Mouse (Mus musculus): ENCODE data around the gene Zfp580. TPM values are rescaled to one million over a fixed set of nuclear protein-coding genes. Genes with fewer than 3 reads are reported as not detected.

Gene Zfp580
- polyA plus RNA-seq, 1 experiment from 2014 or later: 22.4 TPM

GRCm38 (mm10) chr7:5080010-5080751 is 28.8 kb downstream of the Zfp580 start, which contains the start of gene Epn1:
Epn1 (plus strand) TSS chr7:5080235.
- in situ Hi-C loops (cut with MboI; ENCODE audit: low pct_unique_long_range_greater_than_20kb): loop anchor here (25.0 kb wide), 1 partner anchor 918 kb away; the partner anchor contains the start of genes Cdc42ep5 and Leng9
- ChIA-PET CTCF (no interaction called here), POLR2A (no interaction called here)
- no peak for TF ChIP-seq CTCF (IDR thresholded peaks at IDR 0.05)
- DNase-seq (ENCODE audit: low read depth, low spot score): no peak
- no peaks in the 10 kb centered on the region for H3K27me3 ChIP-seq
- peak; percentile 97 for ATAC-seq

- CTCF ChIA-PET: no interaction called here
- in situ Hi-C loops (cut with MboI; ENCODE audit: low pct_unique_long_range_greater_than_20kb): loop anchor here (25.0 kb wide), 1 partner anchor 919 kb away; the partner anchor contains the start of genes Cdc42ep5 and Leng9
- DNase-seq (ENCODE audit: low read depth, low spot score) (no peak), ATAC-seq (no peak)
- TF ChIP-seq CTCF (IDR thresholded peaks at IDR 0.05): no peak
- POLR2A ChIA-PET: interaction anchor here (0.7 kb wide), 1 partner anchor 10 kb away, joined by 3 read pairs; no protein-coding TSS in a partner anchor
- H3K27me3 ChIP-seq: no peaks in the 10 kb centered on the region
Measured at GRCm38 (mm10) chr7:5080815-5081214, 29.5 kb downstream of the Zfp580 start.

- H3K27me3 ChIP-seq: no peaks in the 10 kb centered on the region
- ATAC-seq (no peak), DNase-seq (ENCODE audit: low read depth, low spot score) (no peak)
- ChIA-PET CTCF (no interaction called here), POLR2A (interaction anchor here (0.7 kb wide), 1 partner anchor 10 kb away, joined by 3 read pairs; no protein-coding TSS in a partner anchor)
- in situ Hi-C loops (cut with MboI; ENCODE audit: low pct_unique_long_range_greater_than_20kb): loop anchor here (25.0 kb wide), 1 partner anchor 919 kb away; the partner anchor contains the start of genes Cdc42ep5 and Leng9
- TF ChIP-seq CTCF (IDR thresholded peaks at IDR 0.05): no peak
Measured at GRCm38 (mm10) chr7:5081241-5081640, 29.9 kb downstream of the Zfp580 start.

GRCm38 (mm10) chr7:5081939-5082338 is 30.6 kb downstream of the Zfp580 start:
- no peak for ATAC-seq

GRCm38 (mm10) chr7:5083325-5084105 is 32.2 kb downstream of the Zfp580 start:
- DNase-seq (ENCODE audit: low read depth, low spot score) (no peak), ATAC-seq (no peak)
- ChIA-PET POLR2A (interaction anchor here (0.9 kb wide), 1 partner anchor 22 kb away, joined by 3 read pairs; no protein-coding TSS in a partner anchor), CTCF (interaction anchor here (0.9 to 1.0 kb wide), 2 partner anchors 8 to 34 kb away, joined by 3 read pairs; no protein-coding TSS in a partner anchor)
- no peaks in the 10 kb centered on the region for H3K27me3 ChIP-seq
- no peak for TF ChIP-seq CTCF (IDR thresholded peaks at IDR 0.05)
- in situ Hi-C loops (cut with MboI; ENCODE audit: low pct_unique_long_range_greater_than_20kb): loop anchor here (25.0 kb wide), 1 partner anchor 921 kb away; the partner anchor contains the start of genes Cdc42ep5 and Leng9

More at GRCm38 (mm10) chr7:5081939-5082338, 30.6 kb downstream of the Zfp580 start:
- ChIA-PET CTCF (interaction anchor here (1.0 kb wide), 1 partner anchor 10 kb away, joined by 3 read pairs; no protein-coding TSS in a partner anchor), POLR2A (interaction anchor here (0.6 kb wide), 2 partner anchors 166 to 1108 kb away, joined by 3 read pairs; no protein-coding TSS in a partner anchor)
- in situ Hi-C loops (cut with MboI; ENCODE audit: low pct_unique_long_range_greater_than_20kb): loop anchor here (25.0 kb wide), 1 partner anchor 920 kb away; the partner anchor contains the start of genes Cdc42ep5 and Leng9
- TF ChIP-seq CTCF (IDR thresholded peaks at IDR 0.05): no peak
- H3K27me3 ChIP-seq: no peaks in the 10 kb centered on the region
- no peak for DNase-seq (ENCODE audit: low read depth, low spot score)

- no peak for ATAC-seq
- no peaks in the 10 kb centered on the region for H3K27me3 ChIP-seq
- in situ Hi-C loops (cut with MboI; ENCODE audit: low pct_unique_long_range_greater_than_20kb): loop anchor here (25.0 kb wide), 1 partner anchor 923 kb away; the partner anchor contains the start of genes Cdc42ep5 and Leng9
- ChIA-PET CTCF (no interaction called here), POLR2A (no interaction called here)
- DNase-seq (ENCODE audit: low read depth, low spot score): no peak
- no peak for TF ChIP-seq CTCF (IDR thresholded peaks at IDR 0.05)
Measured at GRCm38 (mm10) chr7:5085512-5085911, 34.2 kb downstream of the Zfp580 start.

GRCm38 (mm10) chr7:5086921-5087440 is 35.6 kb downstream of the Zfp580 start:
- TF ChIP-seq CTCF (IDR thresholded peaks at IDR 0.05): no peak

GRCm38 (mm10) chr7:5087886-5088285 is 36.5 kb downstream of the Zfp580 start:
- ATAC-seq (no peak), DNase-seq (ENCODE audit: low read depth, low spot score) (no peak)
- no peaks in the 10 kb centered on the region for H3K27me3 ChIP-seq
- ChIA-PET POLR2A (interaction anchor here (0.6 kb wide), 1 partner anchor 25 kb away, joined by 3 read pairs; no protein-coding TSS in a partner anchor), CTCF (no interaction called here)
- no peak for TF ChIP-seq CTCF (IDR thresholded peaks at IDR 0.05)
- in situ Hi-C loops (cut with MboI; ENCODE audit: low pct_unique_long_range_greater_than_20kb): loop anchor here (25.0 kb wide), 1 partner anchor 926 kb away; the partner anchor contains the start of genes Cdc42ep5 and Leng9

More at GRCm38 (mm10) chr7:5086921-5087440, 35.6 kb downstream of the Zfp580 start:
- no peak for DNase-seq (ENCODE audit: low read depth, low spot score)
- no peaks in the 10 kb centered on the region for H3K27me3 ChIP-seq
- ATAC-seq: no peak
- in situ Hi-C loops (cut with MboI; ENCODE audit: low pct_unique_long_range_greater_than_20kb): loop anchor here (25.0 kb wide), 1 partner anchor 925 kb away; the partner anchor contains the start of genes Cdc42ep5 and Leng9
- POLR2A ChIA-PET: no interaction called here
- CTCF ChIA-PET: interaction anchor here (0.6 kb wide), 2 partner anchors 10 to 22 kb away, joined by 3 to 4 read pairs; no protein-coding TSS in a partner anchor

- in situ Hi-C loops (cut with MboI; ENCODE audit: low pct_unique_long_range_greater_than_20kb): loop anchor here (25.0 kb wide), 1 partner anchor 928 kb away; the partner anchor contains the start of genes Cdc42ep5 and Leng9
- no peak for DNase-seq (ENCODE audit: low read depth, low spot score)
- POLR2A ChIA-PET: no interaction called here
- no peaks in the 10 kb centered on the region for H3K27me3 ChIP-seq
- ATAC-seq: no peak
- CTCF ChIA-PET: no interaction called here
- no peak for TF ChIP-seq CTCF (IDR thresholded peaks at IDR 0.05)
Measured at GRCm38 (mm10) chr7:5089853-5090252, 38.5 kb downstream of the Zfp580 start.
